In the genomic region with DNA sequence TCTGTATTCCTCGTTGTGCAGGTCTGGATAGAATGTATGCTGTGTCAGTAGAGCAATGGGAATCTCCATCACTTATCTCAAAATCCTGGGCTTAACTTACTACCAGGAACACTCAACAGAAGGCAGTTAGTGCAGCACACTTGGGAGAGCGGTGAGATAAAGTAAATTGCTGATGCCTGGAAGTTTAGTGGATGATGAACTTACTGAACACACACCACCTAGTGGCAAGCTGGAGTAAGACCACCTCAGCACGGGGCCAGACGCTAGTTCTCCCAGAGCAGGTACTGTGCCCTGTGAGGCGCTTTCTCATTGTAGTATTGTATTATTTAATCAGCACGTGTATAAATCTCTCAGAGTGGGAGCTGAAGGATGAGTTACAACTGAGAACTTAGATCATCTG, we compare ENCODE assay signal across 9 mouse cellular contexts. TPM values are rescaled to one million over a fixed set of nuclear protein-coding genes. Genes with fewer than 3 reads are reported as not detected.
DNase-seq lines count a peak whose midpoint lies in the region.
"Had no signal": no experiment of that assay in that cellular context is flagged by ENCODE, and none has a peak within 500 bp of the region (broad histone marks: within the 10 kb centered on the region; RNA-seq: fewer than 3 reads in every experiment).

No protein-coding gene starts in this region.

- H3K36me3 ChIP-seq in forebrain, embryonic 10.5 days (replicated peaks): no peaks in the 10 kb centered on the region
- H3K36me3 ChIP-seq: limb, embryonic 13.5 days had no signal

- H3K4me1 ChIP-seq in forebrain, embryonic 10.5 days: peaks cover 47% of the 10 kb centered on the region

- peaks cover 31% of the 10 kb centered on the region for H3K27me3 ChIP-seq in forebrain, embryonic 10.5 days (ENCODE audit: poor library complexity, severe bottlenecking)

- H3K4me3 ChIP-seq in forebrain, embryonic 10.5 days: no peak overlapping the region
- H3K4me3 ChIP-seq: limb, embryonic 13.5 days had no signal

- peak; percentile 52 for DNase-seq in adrenal gland, postnatal 10 days
- DNase-seq in adrenal gland, adult 8-10 months: no peak
- DNase-seq in 3134 (ENCODE audit: extremely low read depth, insufficient read length, low spot score): peak; percentile 19
- DNase-seq in brain, adult 2 months (ENCODE audit: low read depth, low spot score): peak; percentile 88
- peak; percentile 58 for DNase-seq in forebrain, embryonic 10.5 days (ENCODE audit: extremely low spot score, low spot score)
- DNase-seq in induced T-regulatory cell, adult 2 months (ENCODE audit: low read depth): peak; percentile 41
- DNase-seq in lung, postnatal 10 days: peak; percentile 52
- peak; percentile 37 for DNase-seq in right cerebral cortex, postnatal 4 days

- WGBS in forebrain, embryonic 10.5 days: 11% methylated on average over 6 of the region's 6 CpGs

- no peaks in the 10 kb centered on the region for H3K9me3 ChIP-seq in forebrain, embryonic 10.5 days
- H3K9me3 ChIP-seq: limb, embryonic 13.5 days had no signal

- H3K27ac ChIP-seq in forebrain, embryonic 10.5 days: 0 out of 2 replicates have a peak overlapping the region, but pooled peaks have one; percentile 27
- H3K27ac ChIP-seq: limb, embryonic 13.5 days had no signal

RNA-seq across cellular contexts. Expression of gene Prr15, which starts 42.4 kb away (rescaled TPM):
- 1 to 10 TPM; 4.7 to 5.2 TPM for total RNA-seq in adrenal gland, postnatal 10 days (2021)
- total RNA-seq in adrenal gland, adult 8-10 months (2022): 10 to 100 TPM in 2 of 4 experiments, 1 to 10 TPM in 2; 2.8 to 16.1 (median 9.2) TPM
- polyA plus RNA-seq in forebrain, embryonic 10.5 days (2016; fragmentation: Nextera tagmentation; extraction: Ambion mirVana): 3.3 and 4.7 TPM in 2 replicates
